Mouse (Mus musculus) liver, embryonic 11.5 days (tissue): Measurements from ENCODE around the gene Dolk. TPM values are rescaled to one million over a fixed set of nuclear protein-coding genes. Genes with fewer than 3 reads are reported as not detected.

Experiments used
- ATAC-seq: fragments of 200-750 bp; cut with Nextera tagmentation; replicated peaks from 2 replicates; pipeline ENCODE4 v1.8.0; 2017; ENCODE audit warnings: moderate number of reproducible peaks, mild to moderate bottlenecking, moderate TSS enrichment, moderate library complexity; ENCODE audit not compliant: low FRiP score
- DNase-seq: peaks from one replicate; pipeline ENCODE4 v3.0.0-alpha.2; 2017; ENCODE audit warnings: low spot score
- H3K27ac ChIP-seq: fragments of 300-500 bp; sonication (generic); 2 replicates; pipeline ENCODE4 v1.5.1; 2014; ENCODE audit warnings: mild to moderate bottlenecking, low read depth, low read length, control low read depth
- H3K27me3 ChIP-seq: fragments of 300-500 bp; sonication (generic); replicated peaks from 2 replicates; pipeline ENCODE4 v1.6.1; 2014; ENCODE audit warnings: low read length, mixed read lengths; ENCODE audit not compliant: control insufficient read depth, insufficient read depth
- H3K36me3 ChIP-seq: fragments of 300-500 bp; sonication (generic); 2 replicates; pipeline ENCODE4 v1.6.1; 2014; ENCODE audit warnings: mild to moderate bottlenecking, low read length, moderate library complexity, mixed read lengths; ENCODE audit not compliant: control insufficient read depth, insufficient read depth
- H3K4me1 ChIP-seq: fragments of 300-500 bp; sonication (generic); replicated peaks from 2 replicates; pipeline ENCODE4 v1.6.1; 2014; ENCODE audit warnings: low read length, mixed read lengths; ENCODE audit not compliant: control insufficient read depth, insufficient read depth
- H3K4me2 ChIP-seq: fragments of 300-500 bp; sonication (generic); 2 replicates; pipeline ENCODE4 v1.6.1; 2014; ENCODE audit warnings: mild to moderate bottlenecking, control low read depth, moderate library complexity
- H3K4me3 ChIP-seq: fragments of 300-500 bp; sonication (generic); 2 replicates; pipeline ENCODE4 v1.5.1; 2014; ENCODE audit warnings: low read depth, low read length, control low read depth
- H3K9ac ChIP-seq: fragments of 300-500 bp; sonication (generic); 2 replicates; pipeline ENCODE4 v1.6.1; 2014; ENCODE audit warnings: low read depth, low read length, control low read depth
- H3K9me3 ChIP-seq: fragments of 300-500 bp; sonication (generic); 2 replicates; pipeline ENCODE4 v1.6.1; 2016; ENCODE audit warnings: low read length, inconsistent platforms, mixed read lengths; ENCODE audit not compliant: control insufficient read depth
- WGBS: fragments of 180-500 bp; shearing (Covaris S2); extraction: QIAGEN DNeasy Blood & Tissue Kit; methylation state at CpG from one replicate; pipeline ENCODE4 v1.1.7; 2014; 5-methylcytosine and 5-hydroxymethylcytosine counted together
- polyA plus RNA-seq: library from polyadenylated mRNA; unstranded; fragments of >200 nt; fragmentation: Nextera tagmentation; extraction: Ambion mirVana; gene quantifications from 2 replicates; pipeline ENCODE4 v1.2.1, GENCODE M21; 2014

The Dolk gene
- polyA plus RNA-seq, 1 experiment from 2014 or later: 25.6 TPM

DNA sequence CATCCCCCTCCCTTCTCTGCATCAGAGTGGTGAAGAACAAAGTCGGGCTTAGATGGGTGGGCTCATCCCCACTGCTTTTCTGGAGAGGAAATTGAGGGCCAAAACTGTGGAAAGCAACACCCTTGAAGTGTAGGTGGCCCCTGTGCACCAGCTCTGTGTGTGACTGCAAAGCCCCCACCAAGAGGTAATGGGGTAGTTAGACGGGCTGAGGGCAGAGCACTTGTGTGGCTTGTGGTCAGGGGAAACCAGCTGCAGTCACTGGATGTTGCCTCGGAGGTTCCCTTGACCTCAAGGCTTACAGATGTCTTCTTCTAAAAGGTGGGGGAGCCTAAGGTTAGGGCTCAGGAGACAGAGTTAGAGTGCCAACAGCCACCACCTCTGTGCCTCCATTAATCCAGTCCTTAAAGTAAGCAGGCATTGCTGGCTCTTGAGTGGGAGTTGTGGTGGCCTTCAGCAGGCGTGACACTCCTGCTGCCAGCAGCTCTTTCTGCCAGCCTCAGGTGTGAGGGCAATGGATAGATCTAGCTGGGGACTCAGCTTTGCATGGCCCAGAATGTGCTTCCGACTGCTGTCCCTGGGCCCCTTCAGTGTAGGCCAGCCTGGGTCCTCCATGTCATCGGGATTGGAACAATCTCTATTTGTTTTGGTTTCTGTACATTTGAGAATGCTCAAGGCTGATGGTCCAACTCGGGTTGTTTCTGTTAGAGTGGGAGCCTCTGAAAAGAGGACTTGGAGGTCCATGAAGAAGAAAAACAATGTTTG, 28.3 kb downstream of the Dolk start:
- Histone ChIP-seq H3K4me3 (no peak overlapping the region), H3K27me3 (no peaks in the 10 kb centered on the region), H3K4me2 (no peak overlapping the region), H3K4me1 (no peaks in the 10 kb centered on the region; the same call in 1 of the 2 replicates), H3K9me3 (no peaks in the 10 kb centered on the region), H3K9ac (no peak overlapping the region), H3K36me3 (peaks cover 49% of the 10 kb centered on the region), H3K27ac (no peak overlapping the region)
- ATAC-seq (no peak), DNase-seq (no peak)
- WGBS: 68% methylated on average over 7 of the region's 7 CpGs

DNA sequence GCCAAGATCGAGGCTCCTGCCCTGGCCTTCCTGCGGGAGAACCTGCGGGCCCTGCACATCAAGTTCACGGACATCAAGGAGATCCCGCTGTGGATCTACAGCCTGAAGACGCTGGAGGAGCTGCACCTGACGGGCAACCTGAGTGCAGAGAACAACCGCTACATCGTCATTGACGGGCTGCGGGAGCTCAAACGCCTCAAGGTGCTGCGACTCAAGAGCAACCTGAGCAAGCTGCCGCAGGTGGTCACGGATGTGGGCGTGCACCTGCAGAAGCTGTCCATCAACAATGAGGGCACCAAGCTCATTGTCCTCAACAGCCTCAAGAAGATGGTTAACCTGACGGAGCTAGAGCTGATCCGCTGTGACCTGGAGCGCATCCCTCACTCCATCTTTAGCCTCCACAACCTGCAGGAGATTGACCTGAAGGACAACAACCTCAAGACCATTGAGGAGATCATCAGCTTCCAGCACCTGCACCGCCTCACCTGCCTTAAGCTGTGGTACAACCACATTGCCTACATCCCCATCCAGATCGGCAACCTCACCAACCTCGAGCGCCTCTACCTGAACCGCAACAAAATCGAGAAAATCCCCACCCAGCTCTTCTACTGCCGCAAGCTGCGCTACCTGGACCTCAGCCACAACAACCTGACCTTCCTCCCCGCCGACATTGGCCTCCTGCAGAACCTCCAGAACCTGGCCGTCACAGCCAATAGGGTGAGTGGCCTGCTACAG, 29.4 kb downstream of the Dolk start:
- ATAC-seq (no peak), DNase-seq (no peak)
- WGBS: 93% methylated on average over 30 of the region's 30 CpGs
- no peak overlapping the region for H3K4me3 ChIP-seq
- no peaks in the 10 kb centered on the region for H3K27me3 ChIP-seq
- H3K9me3 ChIP-seq: no peaks in the 10 kb centered on the region
- H3K9ac ChIP-seq: no peak overlapping the region
- peaks cover 3% of the 10 kb centered on the region for H3K4me1 ChIP-seq
- H3K27ac ChIP-seq: no peak overlapping the region
- H3K36me3 ChIP-seq: peaks cover 42% of the 10 kb centered on the region
- no peak overlapping the region for H3K4me2 ChIP-seq

DNA sequence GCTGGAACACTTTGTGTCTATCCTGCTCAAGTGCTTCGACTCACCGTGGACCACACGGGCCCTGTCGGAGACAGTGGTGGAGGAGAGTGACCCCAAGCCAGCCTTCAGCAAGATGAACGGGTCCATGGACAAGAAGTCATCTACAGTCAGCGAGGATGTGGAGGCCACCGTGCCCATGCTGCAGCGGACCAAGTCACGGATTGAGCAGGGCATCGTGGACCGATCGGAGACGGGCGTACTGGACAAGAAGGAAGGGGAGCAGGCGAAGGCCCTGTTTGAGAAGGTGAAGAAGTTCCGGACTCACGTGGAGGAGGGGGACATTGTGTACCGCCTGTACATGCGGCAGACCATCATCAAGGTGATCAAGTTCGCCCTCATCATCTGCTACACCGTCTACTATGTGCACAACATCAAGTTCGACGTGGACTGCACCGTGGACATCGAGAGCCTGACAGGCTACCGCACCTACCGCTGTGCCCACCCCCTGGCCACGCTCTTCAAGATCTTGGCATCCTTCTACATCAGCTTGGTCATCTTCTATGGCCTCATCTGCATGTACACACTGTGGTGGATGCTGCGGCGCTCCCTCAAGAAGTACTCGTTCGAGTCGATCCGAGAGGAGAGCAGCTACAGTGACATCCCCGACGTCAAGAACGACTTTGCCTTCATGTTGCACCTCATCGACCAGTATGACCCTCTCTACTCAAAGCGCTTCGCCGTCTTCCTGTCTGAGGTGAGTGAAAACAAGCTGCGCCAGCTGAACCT, 30.3 kb downstream of the Dolk start:
- ATAC-seq (no peak), DNase-seq (no peak)
- Histone ChIP-seq H3K9ac (no peak overlapping the region), H3K4me1 (peaks cover 9% of the 10 kb centered on the region), H3K27ac (no peak overlapping the region), H3K36me3 (peaks cover 39% of the 10 kb centered on the region), H3K9me3 (no peaks in the 10 kb centered on the region), H3K27me3 (no peaks in the 10 kb centered on the region), H3K4me2 (no peak overlapping the region), H3K4me3 (no peak overlapping the region)
- whole genome bisulfite sequencing: 95% methylated on average over 42 of the region's 42 CpGs

GRCm38 (mm10) chr2:30253809-30254208, 32.3 kb downstream of the Dolk start:
- Histone ChIP-seq H3K4me2 (no peak overlapping the region), H3K9me3 (no peaks in the 10 kb centered on the region), H3K27me3 (no peaks in the 10 kb centered on the region), H3K9ac (no peak overlapping the region), H3K4me3 (no peak overlapping the region), H3K27ac (no peak overlapping the region), H3K4me1 (peaks cover 9% of the 10 kb centered on the region), H3K36me3 (peaks cover 28% of the 10 kb centered on the region)
- 65% methylated on average over 5 of the region's 5 CpGs for WGBS
- no peak for ATAC-seq
- DNase-seq: no peak

- Histone ChIP-seq H3K36me3 (peaks cover 30% of the 10 kb centered on the region), H3K9ac (no peak overlapping the region), H3K27ac (no peak overlapping the region), H3K4me3 (no peak overlapping the region), H3K9me3 (no peaks in the 10 kb centered on the region), H3K27me3 (no peaks in the 10 kb centered on the region), H3K4me1 (peaks cover 9% of the 10 kb centered on the region), H3K4me2 (no peak overlapping the region)
- DNase-seq (no peak), ATAC-seq (no peak)
- 86% methylated on average over 3 of the region's 3 CpGs for WGBS
Observed at GRCm38 (mm10) chr2:30252521-30252920, 33.6 kb downstream of the Dolk start.

GRCm38 (mm10) chr2:30251417-30252104, 34.6 kb downstream of the Dolk start:
- Histone ChIP-seq H3K9me3 (no peaks in the 10 kb centered on the region), H3K4me2 (peak overlapping the region; percentile 33), H3K4me1 (peaks cover 9% of the 10 kb centered on the region), H3K36me3 (peaks cover 22% of the 10 kb centered on the region), H3K4me3 (no peak overlapping the region), H3K27ac (peak overlapping the region; percentile 32), H3K27me3 (no peaks in the 10 kb centered on the region), H3K9ac (no peak overlapping the region)
- ATAC-seq (peak; percentile 82), DNase-seq (peak; percentile 54)
- 56% methylated on average over 5 of the region's 5 CpGs for WGBS

GRCm38 (mm10) chr2:30250166-30251128, 35.7 kb downstream of the Dolk start:
- WGBS: 85% methylated on average over 10 of the region's 10 CpGs

More at GRCm38 (mm10) chr2:30250166-30251128, 35.7 kb downstream of the Dolk start:
- no peaks in the 10 kb centered on the region for H3K9me3 ChIP-seq
- no peak overlapping the region for H3K4me2 ChIP-seq
- no peak overlapping the region for H3K9ac ChIP-seq
- H3K27me3 ChIP-seq: no peaks in the 10 kb centered on the region
- peaks cover 14% of the 10 kb centered on the region for H3K4me1 ChIP-seq
- DNase-seq (no peak), ATAC-seq (no peak)
- 0 out of 2 replicates have a peak overlapping the region, but pooled peaks have one; percentile 1 for H3K27ac ChIP-seq
- H3K36me3 ChIP-seq: peaks cover 13% of the 10 kb centered on the region
- H3K4me3 ChIP-seq: no peak overlapping the region
